Mouse (Mus musculus) olfactory bulb, adult 2 months (tissue): ENCODE results near the gene Glrx. TPM values are rescaled to one million over a fixed set of nuclear protein-coding genes. Genes with fewer than 3 reads are reported as not detected.
"Not testable (repeated sequence)": the region's sequence is repeated elsewhere in the genome, so short reads cannot be mapped to it uniquely, and the experiment has no call there.

Source experiments
- H3K27ac ChIP-seq: fragments of 200-500 bp; 2 replicates; pipeline ENCODE4 v1.5.1; 2012; ENCODE audit warnings: low read depth, low read length; ENCODE audit not compliant: insufficient read depth
- H3K4me1 ChIP-seq: fragments of 200-500 bp; 2 replicates; pipeline ENCODE4 v1.6.1; 2012; ENCODE audit warnings: low read length; ENCODE audit not compliant: control insufficient read depth, insufficient read depth
- H3K4me3 ChIP-seq: fragments of 200-500 bp; 2 replicates; pipeline ENCODE4 v1.5.1; 2012; ENCODE audit warnings: mild to moderate bottlenecking, low read depth, low read length, moderate library complexity; ENCODE audit not compliant: insufficient read depth
- CTCF ChIP-seq: fragments of 200-500 bp; IDR thresholded peaks from 2 replicates; pipeline ENCODE4 v1.5.1; 2012; ENCODE audit warnings: low read depth, mild to moderate bottlenecking, low read length, moderate library complexity; ENCODE audit not compliant: insufficient read depth
- POLR2A ChIP-seq: fragments of 200-500 bp; IDR thresholded peaks from 2 replicates; pipeline ENCODE4 v1.6.1; 2012; ENCODE audit warnings: mild to moderate bottlenecking, low read depth, low read length, moderate library complexity; ENCODE audit not compliant: insufficient read depth
- WGBS: fragments of 180-500 bp; shearing (Covaris S2); methylation state at CpG from one replicate; pipeline ENCODE4 v1.1.7; 2018; 5-methylcytosine and 5-hydroxymethylcytosine counted together
- polyA plus RNA-seq: library from polyadenylated mRNA; stranded (reverse); fragments of >200 nt; gene quantifications from 2 replicates; pipeline ENCODE4 v1.2.4, GENCODE M21; 2012; ENCODE audit warnings: low replicate concordance; ENCODE audit not compliant: missing spikeins, insufficient read depth, insufficient read length

Gene Glrx
- polyA plus RNA-seq, 1 experiment, result not detected

- 93% methylated on average over 2 of the region's 2 CpGs for WGBS
- H3K27ac ChIP-seq, result no peak overlapping the region
- TF ChIP-seq POLR2A (no peak), CTCF (no peak)
- H3K4me3 ChIP-seq, result no peak overlapping the region
- H3K4me1 ChIP-seq, result no peaks in the 10 kb centered on the region
These were observed 22.5 kb upstream of the Glrx start for GRCm38 (mm10) chr13:75817183-75817582.

DNA sequence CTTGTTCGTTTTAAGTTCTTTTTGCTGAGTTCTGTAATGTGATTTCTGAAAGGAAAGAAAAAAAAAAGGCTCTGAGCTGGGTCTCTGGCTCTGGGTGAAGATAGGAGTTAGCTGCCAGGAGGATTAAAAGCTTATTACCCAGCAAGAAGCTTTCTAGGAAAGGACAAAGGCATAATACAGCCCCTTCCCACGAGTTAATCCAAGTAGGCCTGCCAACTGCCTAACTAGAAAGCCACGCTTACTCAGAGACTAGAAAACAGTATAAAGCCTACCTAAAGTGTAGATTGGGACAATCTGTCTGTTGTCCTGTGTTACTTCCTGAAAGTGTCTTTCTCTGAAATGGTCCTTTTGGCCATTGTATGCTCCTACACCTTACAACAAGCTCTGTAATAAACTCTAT, 21.2 kb upstream of the Glrx start:
- 39% methylated on average over 3 of the region's 3 CpGs for whole genome bisulfite sequencing
- no peak for TF ChIP-seq CTCF
- no peak for TF ChIP-seq POLR2A
- H3K4me1 ChIP-seq, result no peaks in the 10 kb centered on the region
- no peak overlapping the region for H3K4me3 ChIP-seq
- H3K27ac ChIP-seq, result no peak overlapping the region

DNA sequence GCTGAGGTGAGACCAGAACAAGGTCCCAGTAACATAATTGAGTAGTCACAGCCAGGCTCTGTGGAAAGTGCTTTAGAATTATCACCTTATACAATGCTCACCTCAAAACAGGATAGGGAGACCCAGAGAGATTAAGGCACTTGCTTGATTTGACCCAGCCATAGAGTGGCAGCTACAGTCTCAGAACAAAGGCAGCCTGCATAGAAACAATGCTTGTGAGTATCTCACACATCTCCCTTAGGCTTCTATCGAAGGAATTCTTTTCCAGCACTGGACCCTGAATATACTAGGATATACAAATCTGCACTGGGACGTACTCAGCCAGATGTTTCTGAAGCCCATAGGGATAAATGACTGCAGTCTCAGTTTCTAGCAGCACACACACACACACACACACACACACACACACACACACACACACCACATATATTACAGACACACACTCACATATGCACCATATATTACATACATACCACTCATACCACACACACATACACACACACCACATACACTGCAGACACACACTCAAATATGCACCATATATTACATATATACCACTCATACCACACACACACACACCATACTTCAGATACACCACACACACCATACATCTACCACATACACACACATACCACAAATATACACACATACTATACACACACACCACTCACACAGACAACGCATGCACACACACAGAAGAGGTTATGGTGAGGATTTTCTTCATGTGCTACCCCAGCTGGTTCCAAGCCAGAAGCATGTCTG, 20.5 kb upstream of the Glrx start:
- Histone ChIP-seq H3K27ac (no peak overlapping the region), H3K4me3 (no peak overlapping the region), H3K4me1 (no peaks in the 10 kb centered on the region)
- WGBS, result 65% methylated on average over 3 of the region's 3 CpGs
- TF ChIP-seq CTCF, result no peak
- TF ChIP-seq POLR2A, result no peak

- Histone ChIP-seq H3K27ac (no peak overlapping the region), H3K4me1 (no peaks in the 10 kb centered on the region), H3K4me3 (no peak overlapping the region)
- TF ChIP-seq CTCF (no peak), POLR2A (no peak)
These were observed 19.8 kb upstream of the Glrx start for GRCm38 (mm10) chr13:75819898-75820297.

GRCm38 (mm10) chr13:75822366-75822765, 17.3 kb upstream of the Glrx start:
- not testable (repeated sequence) for H3K4me3 ChIP-seq, H3K27ac ChIP-seq, H3K4me1 ChIP-seq
- 95% methylated on average over 4 of the region's 4 CpGs for WGBS

- WGBS, result 90% methylated on average over 9 of the region's 9 CpGs
- no peak for TF ChIP-seq CTCF
- TF ChIP-seq POLR2A, result no peak
- Histone ChIP-seq H3K4me3 (no peak overlapping the region), H3K27ac (no peak overlapping the region), H3K4me1 (no peaks in the 10 kb centered on the region)
These were observed 16.5 kb upstream of the Glrx start for GRCm38 (mm10) chr13:75823201-75823600.

- H3K4me3 ChIP-seq, result no peak overlapping the region
- no peak for TF ChIP-seq CTCF
- WGBS, result 84% methylated on average over 5 of the region's 5 CpGs
These were observed 14.9 kb upstream of the Glrx start for GRCm38 (mm10) chr13:75824611-75825319.

DNA sequence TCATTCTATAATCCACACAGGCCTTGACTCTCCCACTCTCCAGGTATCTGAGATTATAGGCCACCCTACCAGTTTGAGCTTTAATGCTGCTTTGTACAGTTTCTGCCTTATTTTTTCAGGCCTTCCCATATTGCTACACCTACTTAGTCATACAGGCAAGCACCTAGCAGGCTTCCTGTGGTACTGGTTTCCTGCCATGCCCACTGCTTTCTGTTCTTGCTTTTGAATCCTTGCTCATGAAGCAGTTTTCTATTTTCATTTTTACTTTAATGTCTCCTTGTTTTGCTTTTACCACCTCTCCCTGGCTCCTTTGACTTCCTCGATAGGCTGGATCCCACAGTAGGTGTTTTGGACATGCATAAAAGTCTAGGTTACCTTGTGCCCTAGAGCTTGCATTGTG, 14.3 kb upstream of the Glrx start:
- H3K27ac ChIP-seq, result no peak overlapping the region
- TF ChIP-seq POLR2A, result no peak
- no peak for TF ChIP-seq CTCF
- no peaks in the 10 kb centered on the region for H3K4me1 ChIP-seq
- H3K4me3 ChIP-seq, result no peak overlapping the region
- 89% methylated on average over 1 of the region's 1 CpGs for WGBS

More at GRCm38 (mm10) chr13:75824611-75825319, 14.9 kb upstream of the Glrx start:
- no peaks in the 10 kb centered on the region for H3K4me1 ChIP-seq
- H3K27ac ChIP-seq, result no peak overlapping the region

GRCm38 (mm10) chr13:75830708-75831107, 9.0 kb upstream of the Glrx start:
- TF ChIP-seq POLR2A (no peak), CTCF (no peak)
- H3K27ac ChIP-seq, result no peak overlapping the region
- H3K4me3 ChIP-seq, result no peak overlapping the region
- WGBS, result 89% methylated on average over 1 of the region's 1 CpGs
- no peaks in the 10 kb centered on the region for H3K4me1 ChIP-seq
